Mouse (Mus musculus) fat pad, adult 2 months (tissue): Measurements from ENCODE around the gene Arhgap4.
A peak's percentile ranks its signal among the peaks of the same experiment; 100 is the strongest.

Experiments
- DNase-seq: peaks from one replicate; pipeline ENCODE4 v3.0.0-alpha.2; 2011; ENCODE audit warnings: low read depth, low spot score; ENCODE audit errors: extremely low read depth

The Arhgap4 gene

DNA sequence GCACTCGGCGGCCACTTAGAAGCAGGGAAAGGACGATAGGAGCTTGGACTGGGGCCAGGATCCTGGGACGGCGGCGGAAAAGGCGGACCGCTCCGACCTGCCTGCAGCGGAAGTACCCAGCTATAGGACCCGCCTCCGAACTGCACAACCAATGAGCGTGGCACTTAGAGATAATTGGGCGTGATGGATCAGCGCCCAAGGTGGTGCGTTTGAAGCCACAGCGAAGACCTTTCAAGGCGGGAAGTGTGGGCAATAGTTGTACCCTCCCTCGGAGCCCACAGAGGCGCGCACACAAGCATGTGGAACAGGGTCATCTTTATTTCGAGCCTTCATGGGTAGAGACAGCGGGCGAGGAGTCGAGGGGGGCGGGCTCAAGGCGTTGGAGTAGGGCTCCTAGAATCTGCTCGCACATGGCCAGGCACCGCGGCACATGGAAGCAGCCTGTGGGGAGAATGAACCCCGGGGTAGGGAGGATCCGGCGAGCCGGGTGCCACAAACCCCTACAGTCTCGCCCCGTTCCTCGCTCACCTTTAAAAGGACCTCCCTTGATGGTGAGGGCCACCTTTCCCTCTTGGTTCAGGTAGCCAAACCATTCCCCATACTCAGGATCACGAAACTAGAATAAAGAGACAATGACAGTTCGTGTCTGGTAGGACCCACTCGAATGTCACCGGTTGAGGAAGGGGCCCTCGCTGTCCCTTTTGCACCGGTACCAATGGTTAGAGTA, at the start of gene Arhgap4, which contains the start of gene Naa10:
Arhgap4 (minus strand) TSS at position 48 of the 727 bp plus-strand sequence.
Naa10 (minus strand) TSS at position 122 of the 727 bp plus-strand sequence.
- peak; percentile 33 for DNase-seq

DNA sequence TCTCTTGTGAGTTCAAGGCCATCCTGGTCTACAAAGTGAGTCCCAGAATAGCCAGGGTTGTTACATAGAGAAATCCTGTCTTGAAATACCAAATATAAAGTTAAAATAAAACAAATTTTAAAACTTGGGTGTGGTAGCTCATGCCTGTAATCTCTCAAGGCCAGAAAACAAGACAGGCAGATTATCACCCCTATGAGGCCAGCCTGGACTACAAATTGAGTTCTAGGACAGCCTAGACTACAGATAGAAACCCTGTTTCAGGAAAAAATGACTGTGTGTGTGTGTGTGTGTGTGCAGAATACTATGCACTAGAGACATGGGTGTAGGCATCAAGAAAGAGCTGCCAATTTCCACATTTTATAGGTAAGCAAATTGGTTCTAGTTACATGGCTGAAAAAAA, 49.1 kb upstream of the Arhgap4 start:
- DNase-seq = no peak

DNA sequence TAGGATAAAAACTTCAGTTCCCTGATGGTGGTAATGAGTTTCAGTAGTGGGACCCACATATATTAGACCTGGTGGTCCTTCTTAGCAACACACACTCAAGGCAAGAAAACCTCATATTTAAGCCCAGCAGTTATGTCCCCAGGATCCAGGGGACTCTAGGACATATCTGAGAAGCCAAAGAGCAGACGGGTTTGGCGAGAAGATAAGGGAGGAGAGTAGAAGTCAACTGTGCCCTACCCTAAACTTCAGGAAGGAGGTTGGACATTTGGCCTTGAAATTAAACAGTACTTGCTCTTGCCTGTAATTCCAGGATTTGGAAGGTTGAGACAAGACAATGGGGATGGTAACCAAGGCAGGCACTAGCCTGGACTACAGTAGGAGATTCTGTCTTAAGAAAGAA, 48.1 kb upstream of the Arhgap4 start:
- DNase-seq = no peak

GRCm38 (mm10) chrX:73969167-73969566, 47.5 kb upstream of the Arhgap4 start:
- DNase-seq = no peak

GRCm38 (mm10) chrX:73967177-73968075, 45.8 kb upstream of the Arhgap4 start:
- DNase-seq = no peak

- no peak for DNase-seq
Measured at GRCm38 (mm10) chrX:73966248-73967176, 44.8 kb upstream of the Arhgap4 start, which contains the start of gene Hcfc1. TSS of gene Hcfc1 (minus strand) at chrX:73966357.

DNA sequence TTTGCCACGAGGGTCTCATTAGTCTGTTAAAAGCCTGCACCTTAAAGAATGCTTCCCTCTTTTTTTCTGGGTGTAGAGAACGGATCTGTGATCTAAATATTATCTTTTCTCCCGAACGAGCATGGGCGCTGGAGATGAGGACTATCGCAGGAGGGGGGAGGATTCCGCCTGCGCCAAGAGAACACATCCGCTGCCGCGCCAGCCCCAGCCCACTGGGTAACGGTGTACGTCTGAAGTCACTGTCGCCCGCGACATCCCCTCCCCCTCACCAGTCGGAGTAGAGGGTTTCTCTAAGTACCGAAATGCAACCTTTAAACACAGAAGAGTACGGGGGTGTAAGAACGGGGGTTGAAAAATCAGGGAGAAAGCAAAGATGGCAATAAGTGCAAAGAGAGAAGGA, 43.6 kb upstream of the Arhgap4 start:
- no peak for DNase-seq

- DNase-seq = no peak
Measured at GRCm38 (mm10) chrX:73964363-73964762, 42.7 kb upstream of the Arhgap4 start.

DNA sequence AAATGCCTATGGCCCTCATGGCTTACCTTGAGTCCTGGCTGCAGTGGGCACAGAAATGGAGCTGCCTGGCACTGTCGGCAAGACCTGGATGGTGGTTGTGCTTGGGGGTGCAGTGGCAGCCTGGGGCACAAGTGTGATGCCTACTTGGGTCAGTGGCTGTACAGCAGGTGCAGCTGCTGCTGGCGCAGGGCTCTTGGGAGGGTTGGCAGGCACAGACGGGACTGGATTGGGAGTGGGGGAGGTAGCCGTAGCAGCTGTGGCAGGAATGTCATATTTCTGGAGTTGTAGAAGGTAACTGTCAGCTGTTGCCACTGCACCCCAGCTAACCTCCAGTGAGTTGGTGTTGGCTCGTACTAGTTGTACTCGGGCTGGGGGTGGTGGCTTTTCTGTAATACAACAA, 33.3 kb upstream of the Arhgap4 start:
- no peak for DNase-seq

- no peak for DNase-seq
Measured at GRCm38 (mm10) chrX:73952603-73953002, 30.9 kb upstream of the Arhgap4 start.

GRCm38 (mm10) chrX:73949341-73949740, 27.7 kb upstream of the Arhgap4 start:
- DNase-seq = no peak

- no peak for DNase-seq
Measured at GRCm38 (mm10) chrX:73948647-73949046, 27.0 kb upstream of the Arhgap4 start.

DNA sequence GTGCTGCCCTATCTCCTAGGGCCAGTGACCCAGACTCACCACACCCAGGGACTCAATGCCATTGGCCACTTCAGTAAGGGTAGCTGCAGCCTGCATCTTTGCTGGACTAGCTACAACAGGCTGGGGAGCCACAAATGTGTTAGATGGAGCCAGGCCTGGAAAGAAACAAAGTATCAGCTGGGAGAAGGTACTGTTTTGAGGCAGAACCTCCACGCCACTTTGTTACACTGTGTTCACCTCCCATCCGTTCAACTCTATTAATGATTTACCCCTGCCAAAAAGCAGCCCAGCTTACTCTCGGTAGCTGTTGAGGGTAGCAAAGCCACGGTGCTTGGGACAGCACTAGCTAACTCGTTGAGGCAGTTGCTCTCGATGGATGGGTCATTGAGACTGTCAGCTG, 25.2 kb upstream of the Arhgap4 start:
- no peak for DNase-seq

DNA sequence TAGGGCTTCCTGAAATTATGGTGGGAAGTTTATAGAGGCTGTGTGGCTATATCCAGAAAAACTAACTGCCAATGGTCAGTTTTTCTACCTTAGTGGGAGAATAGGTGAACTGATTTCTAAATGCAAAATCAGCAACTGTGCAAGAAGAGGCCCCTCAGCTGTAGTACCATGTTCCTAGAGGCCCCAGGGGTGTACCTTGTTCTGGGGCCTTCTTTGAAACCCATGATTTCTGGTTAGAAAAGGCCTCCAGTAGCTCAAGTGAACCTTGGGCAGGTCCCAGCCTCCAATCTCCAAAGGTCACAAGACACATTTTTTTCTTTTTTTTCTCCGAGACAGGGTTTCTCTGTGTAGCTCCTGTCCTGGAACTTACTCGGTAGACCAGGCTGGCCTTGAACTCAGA, 20.6 kb upstream of the Arhgap4 start:
- no peak for DNase-seq

- DNase-seq = no peak
Measured at GRCm38 (mm10) chrX:73941860-73942259, 20.2 kb upstream of the Arhgap4 start.

GRCm38 (mm10) chrX:73931871-73932270, 10.2 kb upstream of the Arhgap4 start:
- no peak for DNase-seq

DNA sequence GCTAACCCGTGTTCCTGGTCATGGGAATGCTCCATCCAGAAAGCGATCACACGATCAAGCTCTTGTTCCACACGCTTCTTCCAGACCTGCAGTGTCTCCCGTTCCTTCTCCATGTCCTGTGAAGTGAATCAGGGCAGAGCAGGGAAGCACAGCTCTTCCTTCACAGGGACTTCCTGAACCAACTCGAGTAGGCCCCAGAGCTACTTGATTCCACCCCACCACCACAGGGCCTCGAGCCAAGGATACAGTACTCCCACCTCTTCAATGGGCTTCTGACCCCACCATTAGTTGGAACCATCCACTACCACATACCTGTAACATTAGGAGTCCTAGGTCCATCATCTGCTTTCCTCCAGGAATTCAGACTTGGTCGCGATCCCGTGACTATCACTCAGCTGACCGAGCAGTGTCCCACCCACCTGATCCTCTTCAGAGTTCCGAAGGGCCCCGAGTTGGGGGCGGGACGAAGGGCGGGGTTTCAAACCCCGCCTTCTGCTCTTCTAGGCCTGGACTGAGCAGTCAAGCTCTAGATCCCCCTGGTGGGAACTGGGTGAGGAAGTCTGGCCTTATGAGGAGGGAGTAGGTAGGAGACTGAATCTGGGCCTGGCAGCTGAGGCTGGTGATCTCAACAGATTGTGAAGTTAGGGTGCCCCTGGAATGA, 8.9 kb upstream of the Arhgap4 start, which contains the start of gene Renbp:
Renbp (minus strand) TSS at position 449 of the 661 bp plus-strand sequence.
- DNase-seq = no peak

GRCm38 (mm10) chrX:73922550-73922882, 846 bp upstream of the Arhgap4 start:
- no peak for DNase-seq

DNA sequence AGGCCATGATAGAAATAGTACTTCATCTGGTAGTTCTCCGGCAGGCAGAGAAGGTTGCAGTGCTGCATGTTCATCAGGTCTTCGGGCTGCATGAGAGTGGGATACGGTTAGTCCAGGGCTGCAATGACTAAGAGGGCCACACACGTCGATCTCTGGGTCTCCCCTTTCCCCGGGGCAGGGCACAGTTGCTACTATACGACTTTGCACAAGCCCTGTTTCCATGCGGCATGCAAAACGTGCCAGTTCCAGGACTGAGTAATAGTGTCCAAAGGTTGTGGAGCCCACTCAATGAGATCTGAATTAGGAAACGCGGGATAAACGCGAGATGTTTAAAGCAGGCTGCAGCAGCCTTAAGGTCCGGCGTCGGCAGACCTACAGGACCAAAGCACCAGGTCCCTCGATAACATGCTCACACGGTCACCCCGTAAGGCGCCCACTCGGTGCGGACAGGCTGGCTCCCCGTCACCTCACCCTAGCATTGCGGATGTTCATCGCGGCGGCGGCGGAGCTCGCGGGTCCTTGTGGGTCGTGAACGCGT, 316 bp downstream of the Arhgap4 start:
- no peak for DNase-seq

- no peak for DNase-seq
Measured at GRCm38 (mm10) chrX:73918631-73919030, 3.0 kb downstream of the Arhgap4 start.
